Mouse (Mus musculus) brown adipose tissue, adult 24 weeks (tissue): ENCODE measurements around the gene Tacr1. TPM values are rescaled to one million over a fixed set of nuclear protein-coding genes. Genes with fewer than 3 reads are reported as not detected.

ENCODE experiments used
- H3K27ac ChIP-seq: fragments of 200-500 bp; replicated peaks from 2 replicates; pipeline ENCODE4 v1.5.1; 2012; ENCODE audit warnings: low read depth, mild to moderate bottlenecking, low read length
- H3K4me1 ChIP-seq: fragments of 200-500 bp; 2 replicates; pipeline ENCODE4 v1.6.1; 2012; ENCODE audit warnings: low read length, mixed read lengths; ENCODE audit not compliant: control insufficient read depth, insufficient read depth, insufficient read length
- H3K4me3 ChIP-seq: fragments of 200-500 bp; 2 replicates; pipeline ENCODE4 v1.5.1; 2012; ENCODE audit warnings: low read depth, mild to moderate bottlenecking, low read length, moderate library complexity; ENCODE audit not compliant: insufficient read depth
- polyA plus RNA-seq: library from polyadenylated mRNA; stranded (reverse); fragments of >200 nt; gene quantifications from 2 replicates; pipeline ENCODE4 v1.2.4, GENCODE M21; 2012; ENCODE audit not compliant: missing spikeins, insufficient read depth, insufficient read length

Gene Tacr1
- polyA plus RNA-seq, 1 experiment = not detected

DNA sequence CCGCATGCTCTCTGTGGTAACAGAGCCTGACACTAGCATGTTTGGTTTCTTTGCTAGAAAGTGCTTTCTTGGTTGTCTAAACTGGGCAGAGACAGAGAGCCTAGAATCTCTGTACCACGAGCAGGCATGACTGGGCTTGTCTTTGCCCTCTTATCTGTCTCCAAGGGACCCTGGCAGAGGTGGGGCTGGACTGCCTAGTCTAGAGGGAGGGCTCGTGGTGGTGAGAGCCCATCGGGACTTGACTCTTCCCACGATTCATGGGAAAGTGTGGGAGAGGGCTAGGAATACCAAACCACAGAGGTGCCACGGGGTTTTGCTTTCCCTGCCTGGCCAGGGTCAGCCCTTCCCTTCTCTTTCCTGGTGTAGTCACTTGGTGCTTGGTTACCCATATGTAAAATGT, 72.3 kb downstream of the Tacr1 start:
- no peak overlapping the region for H3K4me3 ChIP-seq
- H3K4me1 ChIP-seq = no peaks in the 10 kb centered on the region
- H3K27ac ChIP-seq = no peak overlapping the region

DNA sequence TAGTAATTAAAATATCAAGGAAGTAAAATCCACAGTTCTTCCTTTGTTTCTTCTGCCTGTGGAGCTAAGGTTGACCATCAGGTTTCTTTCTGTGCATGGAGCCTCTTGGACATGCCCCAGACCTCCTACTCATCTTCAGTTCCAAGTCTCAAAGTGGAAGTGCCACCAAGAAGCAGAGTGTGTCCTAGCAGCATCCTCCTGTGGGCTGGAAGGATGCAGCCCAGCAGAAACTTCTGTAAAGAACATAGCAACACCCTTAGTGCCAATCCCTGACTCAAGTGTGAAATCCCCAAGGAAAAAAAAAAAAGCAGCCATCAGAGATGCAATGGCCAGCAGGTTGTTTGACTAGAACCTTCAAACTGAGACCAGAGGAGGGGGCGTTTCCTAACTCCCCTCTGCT, 81.7 kb downstream of the Tacr1 start:
- H3K4me3 ChIP-seq = no peak overlapping the region
- no peaks in the 10 kb centered on the region for H3K4me1 ChIP-seq
- no peak overlapping the region for H3K27ac ChIP-seq

GRCm38 (mm10) chr6:82494481-82494880, 92.3 kb downstream of the Tacr1 start:
- no peak overlapping the region for H3K27ac ChIP-seq
- no peaks in the 10 kb centered on the region for H3K4me1 ChIP-seq
- H3K4me3 ChIP-seq = no peak overlapping the region

DNA sequence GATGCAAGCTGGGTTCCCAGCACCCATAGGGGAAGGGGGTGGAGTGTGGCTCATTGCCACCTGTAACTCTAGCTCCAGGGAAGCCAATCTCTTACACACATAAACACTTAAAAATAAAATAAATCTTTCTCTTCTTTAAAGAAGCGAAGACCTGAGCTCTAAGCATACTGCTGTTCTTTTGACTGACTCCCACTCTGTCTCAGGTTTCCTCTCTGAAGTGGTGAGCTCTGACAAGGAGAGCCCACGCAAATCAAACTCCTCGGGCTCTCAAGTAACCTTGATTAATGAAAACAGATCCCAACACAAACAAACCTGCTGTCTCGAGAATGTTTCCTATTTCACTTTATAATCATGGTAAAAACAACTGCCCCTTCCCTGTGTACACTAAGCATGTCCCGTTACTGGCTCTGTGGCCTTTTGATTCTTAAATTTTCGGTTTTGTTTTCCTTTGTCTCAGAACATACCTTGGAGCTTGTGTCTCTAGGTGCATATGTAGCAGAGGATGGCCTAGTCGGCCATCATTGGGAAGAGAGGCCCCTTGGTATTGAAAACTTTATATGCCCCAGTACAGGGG, 108.8 kb downstream of the Tacr1 start:
- H3K4me1 ChIP-seq = no peaks in the 10 kb centered on the region
- no peak overlapping the region for H3K27ac ChIP-seq

GRCm38 (mm10) chr6:82519626-82520025, 117.5 kb downstream of the Tacr1 start:
- H3K4me1 ChIP-seq = no peaks in the 10 kb centered on the region
- H3K4me3 ChIP-seq = no peak overlapping the region
- H3K27ac ChIP-seq = no peak overlapping the region

More for the DNA sequence above, 108.8 kb downstream of the Tacr1 start:
- H3K4me3 ChIP-seq = no peak overlapping the region

DNA sequence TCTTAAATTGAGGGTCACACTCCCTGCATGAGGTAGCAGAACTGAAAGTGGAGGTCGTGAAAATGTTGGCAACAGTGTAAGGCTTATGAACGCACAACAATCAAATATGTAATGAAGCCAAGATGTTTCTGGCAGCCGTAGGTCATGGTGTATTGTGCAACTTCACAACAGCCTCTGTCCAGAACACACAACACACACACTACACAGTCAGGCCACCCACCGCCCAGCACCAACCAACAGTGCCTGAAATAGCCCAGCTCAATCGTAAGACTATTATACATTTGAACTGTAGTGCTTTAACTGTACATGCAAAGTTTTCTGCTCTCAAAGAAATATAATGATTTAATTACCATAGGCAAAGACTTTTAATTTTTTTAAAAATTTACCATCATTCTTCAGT, 120.4 kb downstream of the Tacr1 start:
- Histone ChIP-seq H3K27ac (no peak overlapping the region), H3K4me3 (no peak overlapping the region), H3K4me1 (no peaks in the 10 kb centered on the region)

DNA sequence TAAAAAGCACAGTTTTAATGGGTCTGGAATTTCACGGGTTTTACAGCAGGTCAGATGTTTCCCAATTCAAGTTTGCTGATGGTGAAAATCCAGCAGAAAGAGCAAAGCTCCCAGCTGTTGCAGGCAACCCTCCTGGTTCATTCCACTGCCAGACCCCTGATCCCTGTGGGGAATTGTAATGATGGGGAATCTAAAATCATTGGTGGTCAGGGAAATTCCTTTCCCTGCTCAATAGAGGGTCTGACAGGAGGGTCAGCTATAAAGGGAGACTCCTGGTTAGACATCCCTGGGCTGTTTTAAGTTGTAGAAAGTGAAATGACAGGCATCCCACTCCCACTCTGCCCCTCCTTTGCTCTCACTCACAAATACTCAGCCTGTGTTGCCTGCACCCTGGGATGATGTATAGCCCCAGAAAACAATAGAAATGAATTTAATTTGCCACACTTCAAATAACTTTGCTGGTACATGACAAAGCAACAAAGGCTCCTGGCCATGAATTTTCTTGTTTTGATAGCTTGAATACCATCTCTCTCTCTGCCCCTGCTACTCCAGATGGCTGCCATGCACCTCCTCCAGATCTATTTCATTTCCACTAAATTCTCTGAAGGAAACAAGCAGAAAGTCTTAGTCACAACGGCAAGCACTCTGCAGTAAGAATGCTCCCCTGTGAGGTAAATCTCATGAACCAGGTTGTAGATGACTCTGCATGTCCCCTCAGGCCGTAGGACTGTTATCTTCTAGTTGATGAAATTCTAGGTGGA, 123.2 kb downstream of the Tacr1 start:
- H3K27ac ChIP-seq = no peak overlapping the region
- H3K4me3 ChIP-seq = no peak overlapping the region
- no peaks in the 10 kb centered on the region for H3K4me1 ChIP-seq

DNA sequence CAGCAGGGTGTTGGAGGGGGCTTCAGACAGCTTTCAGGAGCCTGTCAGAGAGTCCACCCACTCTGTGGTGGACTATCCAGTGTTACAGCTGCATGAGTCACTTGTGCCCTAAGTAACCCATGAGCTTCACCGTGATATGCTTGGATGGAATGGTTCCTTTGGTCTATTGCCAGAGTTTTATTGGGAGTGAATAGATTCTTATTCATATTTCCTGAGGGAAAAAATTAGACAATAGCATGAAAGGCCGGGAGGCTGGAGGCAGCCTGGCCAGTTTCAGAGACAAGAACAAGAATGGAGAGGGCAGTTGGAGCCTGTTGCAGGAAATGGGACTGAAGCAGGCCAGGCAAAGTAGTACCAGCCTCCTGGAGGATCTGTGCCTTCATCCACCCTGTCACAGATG, 126.5 kb downstream of the Tacr1 start:
- H3K4me1 ChIP-seq = no peaks in the 10 kb centered on the region
- H3K4me3 ChIP-seq = no peak overlapping the region
- H3K27ac ChIP-seq = no peak overlapping the region

GRCm38 (mm10) chr6:82536641-82537040, 134.5 kb downstream of the Tacr1 start:
- H3K4me3 ChIP-seq = no peak overlapping the region
- H3K4me1 ChIP-seq = no peaks in the 10 kb centered on the region
- no peak overlapping the region for H3K27ac ChIP-seq

GRCm38 (mm10) chr6:82549270-82549669, 147.1 kb downstream of the Tacr1 start:
- H3K4me1 ChIP-seq = no peaks in the 10 kb centered on the region
- no peak overlapping the region for H3K4me3 ChIP-seq
- no peak overlapping the region for H3K27ac ChIP-seq

DNA sequence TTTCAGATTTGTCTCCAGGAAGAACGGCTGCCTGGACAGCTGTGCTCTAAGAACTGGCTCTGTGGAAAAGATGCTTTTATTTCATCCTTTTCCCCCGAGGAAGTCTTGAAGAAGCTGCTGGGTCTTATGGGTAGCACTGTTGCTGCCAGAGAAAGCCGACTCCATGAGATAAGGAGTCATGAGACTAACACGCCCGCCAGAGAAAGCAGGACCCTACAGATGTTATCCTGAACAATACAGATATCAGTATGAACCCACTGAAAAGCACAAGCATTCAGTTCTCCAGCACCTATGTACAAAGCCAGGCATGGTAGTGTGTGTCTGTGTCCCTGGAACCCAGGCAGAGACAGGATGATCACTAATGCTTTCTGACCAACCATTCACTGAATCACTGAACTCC, 173.3 kb downstream of the Tacr1 start:
- no peak overlapping the region for H3K27ac ChIP-seq
- H3K4me3 ChIP-seq = no peak overlapping the region
- H3K4me1 ChIP-seq = no peaks in the 10 kb centered on the region

- H3K27ac ChIP-seq = no peak overlapping the region
- H3K4me1 ChIP-seq = no peaks in the 10 kb centered on the region
- H3K4me3 ChIP-seq = no peak overlapping the region
These were observed 183.3 kb downstream of the Tacr1 start for GRCm38 (mm10) chr6:82585396-82585795.

- Histone ChIP-seq H3K4me1 (no peaks in the 10 kb centered on the region), H3K4me3 (no peak overlapping the region), H3K27ac (no peak overlapping the region)
These were observed 187.3 kb downstream of the Tacr1 start for GRCm38 (mm10) chr6:82589387-82589786.

GRCm38 (mm10) chr6:82595461-82596090, 193.4 kb downstream of the Tacr1 start:
- no peak overlapping the region for H3K27ac ChIP-seq
- no peaks in the 10 kb centered on the region for H3K4me1 ChIP-seq
- no peak overlapping the region for H3K4me3 ChIP-seq

- Histone ChIP-seq H3K4me1 (no peaks in the 10 kb centered on the region), H3K4me3 (no peak overlapping the region), H3K27ac (no peak overlapping the region)
These were observed 201.1 kb downstream of the Tacr1 start for GRCm38 (mm10) chr6:82603228-82603627.

DNA sequence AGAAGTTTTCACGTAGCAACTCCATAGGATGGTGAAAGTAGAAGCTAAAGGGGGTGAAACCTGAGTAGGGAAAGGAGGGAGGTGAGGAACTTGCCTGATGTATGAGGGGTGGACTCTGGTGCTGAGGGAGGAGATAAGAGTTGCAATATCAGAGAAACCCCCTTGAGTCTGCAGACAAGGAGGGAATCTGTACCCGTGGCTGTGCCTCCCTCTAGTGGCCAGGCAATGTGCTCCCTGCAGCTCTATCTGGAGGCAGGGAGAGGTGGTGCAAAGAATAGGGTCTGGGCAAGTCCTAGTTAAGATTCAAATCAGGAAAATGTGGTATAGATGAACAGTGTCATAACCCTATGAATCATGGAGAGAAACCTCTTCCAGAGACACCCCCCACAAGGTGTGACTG, 201.5 kb downstream of the Tacr1 start:
- Histone ChIP-seq H3K4me1 (no peaks in the 10 kb centered on the region), H3K27ac (no peak overlapping the region), H3K4me3 (no peak overlapping the region)
